Mouse (Mus musculus) hindbrain, embryonic 11.5 days (tissue): ENCODE results near the gene Lrp6. TPM values are rescaled to one million over a fixed set of nuclear protein-coding genes. Genes with fewer than 3 reads are reported as not detected.

Experiments used
- ATAC-seq: fragments of 200-750 bp; cut with Nextera tagmentation; 2 replicates; pipeline ENCODE4 v1.8.0; 2017; ENCODE audit warnings: mild to moderate bottlenecking, moderate TSS enrichment, moderate library complexity; ENCODE audit not compliant: low FRiP score
- DNase-seq: peaks from one replicate; pipeline ENCODE4 v3.0.0-alpha.2; 2015; ENCODE audit warnings: low spot score
- H3K27ac ChIP-seq: fragments of 300-500 bp; sonication (generic); 2 replicates; pipeline ENCODE4 v1.5.1; 2014; ENCODE audit warnings: mild to moderate bottlenecking, low read depth, low read length
- H3K27me3 ChIP-seq: fragments of 300-500 bp; sonication (generic); 2 replicates; pipeline ENCODE4 v1.6.1; 2014; ENCODE audit warnings: mild to moderate bottlenecking, low read length, moderate library complexity, mixed read lengths; ENCODE audit not compliant: control insufficient read depth, insufficient read depth
- H3K36me3 ChIP-seq: fragments of 300-500 bp; sonication (generic); 2 replicates; pipeline ENCODE4 v1.6.1; 2014; ENCODE audit warnings: mild to moderate bottlenecking, low read length, moderate library complexity, mixed read lengths; ENCODE audit not compliant: control insufficient read depth, insufficient read depth
- H3K4me1 ChIP-seq: fragments of 300-500 bp; sonication (generic); replicated peaks from 2 replicates; pipeline ENCODE4 v1.6.1; 2014; ENCODE audit warnings: low read length, mixed read lengths; ENCODE audit not compliant: control insufficient read depth, insufficient read depth
- H3K4me2 ChIP-seq: fragments of 300-500 bp; sonication (generic); replicated peaks from 2 replicates; pipeline ENCODE4 v1.6.1; 2014; ENCODE audit warnings: mild to moderate bottlenecking, low read depth, low read length
- H3K4me3 ChIP-seq: fragments of 300-500 bp; sonication (generic); 2 replicates; pipeline ENCODE4 v1.5.1; 2014; ENCODE audit warnings: low read depth, low read length
- H3K9ac ChIP-seq: fragments of 300-500 bp; sonication (generic); 2 replicates; pipeline ENCODE4 v1.6.1; 2014; ENCODE audit warnings: low read depth, low read length
- H3K9me3 ChIP-seq: fragments of 300-500 bp; sonication (generic); 2 replicates; pipeline ENCODE4 v1.6.1; 2016; ENCODE audit warnings: low read length; ENCODE audit not compliant: control insufficient read depth
- WGBS: fragments of 180-500 bp; shearing (Covaris S2); extraction: QIAGEN DNeasy Blood & Tissue Kit; methylation state at CpG from one replicate; pipeline ENCODE4 v1.1.7; 2014; 5-methylcytosine and 5-hydroxymethylcytosine counted together
- polyA plus RNA-seq: library from polyadenylated mRNA; unstranded; fragments of >200 nt; fragmentation: Nextera tagmentation; extraction: Ambion mirVana; gene quantifications from 2 replicates; pipeline ENCODE4 v1.2.1, GENCODE M21; 2014

Gene Lrp6
- polyA plus RNA-seq, 1 experiment from 2014 or later = 37.1 TPM

- H3K27me3 ChIP-seq = no peaks in the 10 kb centered on the region
- no peak for DNase-seq
- 77% methylated on average over 11 of the region's 11 CpGs for WGBS
- H3K4me1 ChIP-seq = no peaks in the 10 kb centered on the region
- H3K4me3 ChIP-seq = no peak overlapping the region
- peaks cover 8% of the 10 kb centered on the region; the same call in 1 of the 2 replicates for H3K36me3 ChIP-seq
- no peak for ATAC-seq
- H3K9me3 ChIP-seq = no peaks in the 10 kb centered on the region
- H3K27ac ChIP-seq = no peak overlapping the region
- no peak overlapping the region for H3K4me2 ChIP-seq
- no peak overlapping the region for H3K9ac ChIP-seq
Observed at GRCm38 (mm10) chr6:134449958-134450357, 116.8 kb downstream of the Lrp6 start.

- H3K9ac ChIP-seq = no peak overlapping the region
Observed at GRCm38 (mm10) chr6:134448451-134448850, 118.3 kb downstream of the Lrp6 start.

GRCm38 (mm10) chr6:134443925-134444324 lies 122.8 kb downstream of the Lrp6 start:
- 0 out of 2 replicates have a peak, but pooled peaks cover 3% of the 10 kb centered on the region for H3K4me1 ChIP-seq
- no peak for ATAC-seq
- WGBS = 84% methylated on average over 5 of the region's 5 CpGs

More at GRCm38 (mm10) chr6:134448451-134448850, 118.3 kb downstream of the Lrp6 start:
- no peak overlapping the region for H3K4me2 ChIP-seq
- WGBS = 92% methylated on average over 12 of the region's 12 CpGs
- no peaks in the 10 kb centered on the region for H3K27me3 ChIP-seq
- no peak overlapping the region for H3K27ac ChIP-seq
- H3K4me1 ChIP-seq = no peaks in the 10 kb centered on the region
- no peaks in the 10 kb centered on the region for H3K9me3 ChIP-seq
- no peak for ATAC-seq
- peaks cover 3% of the 10 kb centered on the region; the same call in 1 of the 2 replicates for H3K36me3 ChIP-seq
- no peak for DNase-seq
- H3K4me3 ChIP-seq = no peak overlapping the region

GRCm38 (mm10) chr6:134443198-134443904 lies 123.4 kb downstream of the Lrp6 start:
- Histone ChIP-seq H3K4me3 (no peak overlapping the region), H3K9me3 (no peaks in the 10 kb centered on the region), H3K27me3 (no peaks in the 10 kb centered on the region), H3K27ac (no peak overlapping the region), H3K9ac (no peak overlapping the region), H3K36me3 (peaks cover 3% of the 10 kb centered on the region; the same call in 1 of the 2 replicates), H3K4me2 (no peak overlapping the region), H3K4me1 (0 out of 2 replicates have a peak, but pooled peaks cover 3% of the 10 kb centered on the region)
- ATAC-seq = no peak
- 79% methylated on average over 9 of the region's 9 CpGs for WGBS
- DNase-seq = no peak

More at GRCm38 (mm10) chr6:134443925-134444324, 122.8 kb downstream of the Lrp6 start:
- no peak overlapping the region for H3K4me3 ChIP-seq
- no peaks in the 10 kb centered on the region for H3K27me3 ChIP-seq
- no peak for DNase-seq
- peaks cover 3% of the 10 kb centered on the region; the same call in 1 of the 2 replicates for H3K36me3 ChIP-seq
- H3K9ac ChIP-seq = no peak overlapping the region
- no peaks in the 10 kb centered on the region for H3K9me3 ChIP-seq
- no peak overlapping the region for H3K4me2 ChIP-seq
- no peak overlapping the region for H3K27ac ChIP-seq

- Histone ChIP-seq H3K27ac (no peak overlapping the region), H3K4me3 (no peak overlapping the region), H3K9ac (no peak overlapping the region), H3K4me1 (0 out of 2 replicates have a peak, but pooled peaks cover 3% of the 10 kb centered on the region), H3K27me3 (no peaks in the 10 kb centered on the region), H3K36me3 (peaks cover 3% of the 10 kb centered on the region; the same call in 1 of the 2 replicates), H3K4me2 (no peak overlapping the region), H3K9me3 (no peaks in the 10 kb centered on the region)
- DNase-seq = no peak
- ATAC-seq = no peak
- 91% methylated on average over 5 of the region's 5 CpGs for WGBS
Observed at GRCm38 (mm10) chr6:134442219-134442618, 124.5 kb downstream of the Lrp6 start.

GRCm38 (mm10) chr6:134441716-134442115 lies 125.0 kb downstream of the Lrp6 start:
- Histone ChIP-seq H3K4me3 (no peak overlapping the region), H3K36me3 (peaks cover 3% of the 10 kb centered on the region; the same call in 1 of the 2 replicates), H3K9ac (no peak overlapping the region), H3K27me3 (no peaks in the 10 kb centered on the region), H3K27ac (no peak overlapping the region), H3K4me1 (0 out of 2 replicates have a peak, but pooled peaks cover 3% of the 10 kb centered on the region), H3K4me2 (no peak overlapping the region), H3K9me3 (no peaks in the 10 kb centered on the region)
- DNase-seq (no peak), ATAC-seq (no peak)
- WGBS = 94% methylated on average over 3 of the region's 3 CpGs

GRCm38 (mm10) chr6:134440023-134440422 lies 126.7 kb downstream of the Lrp6 start:
- Histone ChIP-seq H3K27ac (peak overlapping the region; percentile 42; the same call in 1 of the 2 replicates), H3K9ac (no peak overlapping the region), H3K9me3 (no peaks in the 10 kb centered on the region), H3K27me3 (no peaks in the 10 kb centered on the region), H3K36me3 (peaks cover under 1% of the 10 kb centered on the region; the same call in 1 of the 2 replicates), H3K4me1 (0 out of 2 replicates have a peak, but pooled peaks cover 3% of the 10 kb centered on the region), H3K4me3 (no peak overlapping the region), H3K4me2 (no peak overlapping the region)
- DNase-seq (no peak), ATAC-seq (0 out of 2 replicates have a peak, but pooled peaks have one; percentile 2)
- 26% methylated on average over 10 of the region's 10 CpGs for WGBS

- Histone ChIP-seq H3K27ac (0 out of 2 replicates have a peak overlapping the region, but pooled peaks have one; percentile 39), H3K4me1 (0 out of 2 replicates have a peak, but pooled peaks cover 3% of the 10 kb centered on the region), H3K4me3 (no peak overlapping the region), H3K9ac (no peak overlapping the region), H3K9me3 (no peaks in the 10 kb centered on the region), H3K4me2 (peak overlapping the region; percentile 31), H3K36me3 (no peaks in the 10 kb centered on the region), H3K27me3 (no peaks in the 10 kb centered on the region)
- DNase-seq (peak; percentile 46), ATAC-seq (peak; percentile 50; the same call in 1 of the 2 replicates)
- 22% methylated on average over 23 of the region's 23 CpGs for WGBS
Observed at GRCm38 (mm10) chr6:134439401-134440021, 127.3 kb downstream of the Lrp6 start.
